Mouse (Mus musculus) kidney, postnatal 36 days (tissue): ENCODE measurements around the gene Rnf114.

Source experiments
- DNase-seq, 2 experiments: peaks; one replicate each; pipeline ENCODE4 v3.0.0; 2021 to 2022; ENCODE audit warnings: mixed read lengths in 2 of 2

Gene Rnf114

DNA sequence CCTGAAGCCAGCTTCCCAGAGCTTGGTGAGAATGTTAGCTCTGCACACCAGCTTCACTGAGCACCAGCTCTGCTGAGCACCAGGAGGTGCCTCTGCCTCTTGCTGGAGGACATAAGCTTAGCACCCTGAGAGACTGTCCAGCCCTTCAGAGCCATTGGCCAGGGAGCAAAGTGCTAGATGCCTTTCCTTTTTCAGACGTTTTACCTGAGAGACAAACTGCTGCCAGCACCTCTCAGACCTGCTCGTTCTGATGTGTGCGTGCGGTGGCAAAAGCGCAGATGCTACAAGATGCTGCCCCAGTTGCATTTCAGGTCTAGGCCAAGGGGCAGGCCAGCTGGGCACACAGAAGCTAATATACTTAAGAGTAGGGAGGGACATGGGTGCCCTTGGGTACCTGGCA is 16.8 kb upstream of the Rnf114 start:
- no peak for DNase-seq

DNA sequence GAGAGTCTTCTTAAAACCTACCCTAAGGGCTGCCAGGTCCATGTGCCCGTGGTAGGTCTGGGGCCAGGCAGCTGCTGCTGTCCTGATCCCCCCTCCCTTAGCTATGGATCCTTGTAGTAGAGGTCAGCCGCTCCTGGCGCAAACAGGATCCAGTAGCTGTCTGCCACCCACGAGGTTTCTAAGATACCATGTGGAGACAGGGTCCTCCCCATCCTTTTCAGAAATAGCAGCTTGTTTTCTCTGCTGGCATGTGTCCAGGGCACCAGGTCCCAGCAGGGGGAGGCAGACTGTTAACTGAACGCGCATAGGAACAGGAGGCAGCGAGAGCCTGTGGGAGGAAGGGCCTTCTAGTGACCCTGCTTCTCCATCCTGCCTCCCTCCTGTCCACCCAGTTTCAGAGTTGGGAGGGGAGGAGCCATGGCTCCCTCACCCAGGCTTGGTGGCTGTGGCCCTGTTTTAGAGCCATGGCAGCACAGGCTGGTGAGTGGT is 16.2 kb upstream of the Rnf114 start:
- DNase-seq, result peak; percentile 58 to 67

DNA sequence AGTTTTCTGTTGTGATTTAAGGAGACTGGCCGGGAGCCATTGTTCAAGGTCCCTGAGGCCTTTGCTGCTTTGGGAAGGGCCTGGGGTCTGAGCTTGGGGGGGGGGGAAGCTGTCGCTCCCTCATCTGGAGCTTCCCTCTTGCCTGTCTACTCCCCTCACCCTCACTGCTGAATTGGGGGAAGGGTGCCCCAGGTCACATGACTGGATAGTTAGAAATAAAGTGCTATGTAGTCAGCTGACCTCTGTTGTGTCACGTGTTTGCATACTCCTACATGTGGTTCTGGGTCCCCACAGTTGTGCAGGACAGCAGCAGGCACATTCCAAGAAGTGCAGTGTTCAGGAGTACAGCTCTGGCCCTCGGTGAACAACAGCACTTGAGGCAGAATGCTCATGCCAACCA is 15.7 kb upstream of the Rnf114 start:
- peak; percentile 32 to 44 for DNase-seq

DNA sequence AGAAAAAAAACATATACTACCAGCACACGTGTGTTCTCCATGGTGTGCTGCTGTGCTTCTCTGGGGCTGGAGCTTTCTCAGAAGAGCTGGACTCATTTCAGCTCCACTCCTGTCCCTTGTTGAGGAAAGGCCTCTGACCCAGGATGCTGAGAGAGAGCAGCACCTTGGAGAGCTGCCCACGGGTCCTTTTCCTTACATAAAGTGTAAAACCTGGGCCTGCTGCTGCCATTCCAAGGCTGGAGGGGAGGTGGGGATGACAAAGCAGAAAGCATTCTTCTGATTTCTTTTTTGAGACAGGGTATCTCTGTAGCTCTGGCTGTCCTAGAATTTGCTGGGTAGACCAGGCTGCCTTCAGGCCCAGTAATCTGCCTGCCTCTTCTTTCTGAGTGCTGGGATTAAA is 14.3 kb upstream of the Rnf114 start:
- peak in 1 of 2 experiments; percentile 56 for DNase-seq

DNA sequence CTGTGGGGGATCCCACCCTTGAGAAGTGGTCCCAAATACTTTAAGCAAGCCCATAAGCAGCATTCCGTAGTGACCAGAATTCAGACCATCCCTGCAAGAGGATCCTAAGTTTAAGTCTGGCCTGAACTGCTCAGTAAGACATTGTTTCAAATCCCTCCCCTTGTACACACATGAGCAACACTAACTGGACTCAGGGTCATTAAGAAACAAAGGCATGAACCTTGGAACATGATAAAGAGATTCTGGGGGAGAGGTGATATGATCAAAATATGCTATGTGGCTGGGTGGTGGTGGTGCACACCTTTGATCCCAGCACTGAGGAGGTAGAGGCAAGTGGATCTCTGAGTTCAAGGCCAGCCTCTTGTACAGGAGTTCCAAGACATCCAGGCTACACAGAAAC is 12.9 kb upstream of the Rnf114 start:
- DNase-seq, result no peak

DNA sequence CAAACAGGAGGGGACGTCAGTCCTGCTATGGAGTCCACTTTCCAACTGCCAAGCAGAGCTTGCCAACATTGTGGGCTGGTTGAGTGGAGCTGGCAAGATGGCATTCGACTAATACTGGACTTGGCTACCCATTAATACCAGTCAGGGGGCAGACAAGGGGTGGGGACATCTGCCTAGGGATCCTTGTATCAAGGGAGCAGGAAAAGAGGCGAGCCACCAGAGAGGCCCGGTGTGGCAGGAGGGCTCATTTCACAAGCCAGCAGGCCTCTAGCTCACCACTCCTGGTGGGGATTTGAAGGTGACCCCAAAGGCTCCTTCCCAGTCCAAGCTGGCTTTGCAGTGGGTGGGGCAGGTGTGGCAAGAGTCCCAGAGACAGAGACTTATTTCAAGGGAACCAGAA is 9.8 kb upstream of the Rnf114 start:
- no peak for DNase-seq

DNA sequence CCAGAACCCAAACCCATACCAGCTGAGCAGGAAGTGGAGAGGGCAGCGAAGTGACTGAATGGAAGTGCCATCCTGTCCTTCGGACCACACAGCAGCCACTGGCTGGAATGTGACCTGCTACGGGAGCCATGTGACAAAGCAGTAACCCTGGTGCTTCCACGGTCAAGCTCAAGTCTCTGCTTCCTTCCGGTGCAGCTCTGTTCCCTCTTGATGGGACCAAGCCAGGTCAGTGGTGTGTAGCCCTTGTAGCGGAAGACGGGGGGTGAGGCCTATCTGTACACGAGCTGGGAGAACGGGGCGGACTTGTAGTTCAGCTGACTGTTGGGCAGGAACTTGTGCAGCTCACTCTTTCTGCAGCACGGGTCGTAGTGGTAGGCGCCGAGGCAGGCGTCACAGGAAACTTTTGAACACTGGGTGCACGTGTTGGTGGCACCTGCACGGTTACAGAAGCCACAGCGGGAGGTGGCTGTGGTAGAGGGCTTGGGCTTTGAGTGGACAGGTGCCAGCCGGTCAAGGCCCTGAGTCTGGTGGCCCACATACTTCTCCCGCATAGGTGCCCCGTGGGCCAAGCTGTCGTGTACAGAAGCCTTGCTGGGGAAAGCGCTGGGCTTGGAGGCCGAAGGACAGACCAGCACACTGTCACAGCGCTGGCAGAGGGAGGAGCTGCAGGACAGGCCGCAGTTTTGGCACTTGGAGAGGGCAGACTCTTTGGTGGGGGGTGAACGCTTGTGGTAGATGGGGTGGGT is 9.2 kb upstream of the Rnf114 start:
- peak; percentile 63 to 65 for DNase-seq

DNA sequence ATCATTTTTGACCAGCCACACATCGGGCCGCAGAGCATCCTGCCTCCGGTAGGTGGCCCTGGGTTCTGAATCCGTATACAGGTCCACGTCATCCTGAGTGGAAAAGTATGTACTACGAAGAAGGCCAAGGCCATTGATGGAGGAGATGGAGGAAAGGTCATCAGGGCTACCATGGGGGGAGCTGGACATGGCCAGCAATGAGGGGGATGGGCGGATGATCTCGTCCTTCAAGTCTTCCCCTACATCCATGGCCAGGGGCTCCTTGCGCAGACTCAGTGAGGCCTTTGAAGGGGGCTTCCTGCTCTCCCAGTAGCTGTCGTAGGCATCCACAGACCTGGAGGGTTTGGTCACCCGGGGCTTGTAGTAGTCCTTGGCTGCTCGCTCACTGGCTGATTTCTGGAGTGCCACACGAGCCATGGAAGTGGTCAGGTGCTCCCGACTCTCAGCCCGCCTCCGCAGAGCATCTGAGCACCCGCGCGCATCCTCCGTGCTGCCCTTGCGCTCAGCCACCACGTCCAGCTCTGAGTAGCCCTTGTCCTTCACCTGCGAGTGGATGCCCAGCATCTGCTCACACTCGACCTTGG is 8.5 kb upstream of the Rnf114 start:
- no peak for DNase-seq

DNA sequence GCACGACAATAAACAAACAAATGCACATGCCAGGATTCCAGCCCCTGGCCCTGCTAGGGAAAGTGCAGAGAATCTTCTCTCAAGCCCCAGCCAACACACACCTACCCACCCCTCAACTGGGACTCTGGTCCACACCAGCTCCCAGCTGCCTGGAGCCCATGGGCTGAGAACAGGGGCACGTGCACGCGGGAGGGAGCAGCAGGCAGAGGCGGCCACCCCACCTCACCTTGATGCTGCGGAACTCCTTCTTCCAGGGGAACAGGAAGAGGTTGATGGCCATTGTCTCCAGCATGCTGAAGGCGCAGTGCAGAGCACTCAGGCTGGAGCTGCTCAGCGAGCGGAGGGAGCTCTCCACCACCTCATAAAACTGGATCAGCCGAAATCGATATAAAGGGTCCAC is 7.5 kb upstream of the Rnf114 start:
- no peak for DNase-seq

DNA sequence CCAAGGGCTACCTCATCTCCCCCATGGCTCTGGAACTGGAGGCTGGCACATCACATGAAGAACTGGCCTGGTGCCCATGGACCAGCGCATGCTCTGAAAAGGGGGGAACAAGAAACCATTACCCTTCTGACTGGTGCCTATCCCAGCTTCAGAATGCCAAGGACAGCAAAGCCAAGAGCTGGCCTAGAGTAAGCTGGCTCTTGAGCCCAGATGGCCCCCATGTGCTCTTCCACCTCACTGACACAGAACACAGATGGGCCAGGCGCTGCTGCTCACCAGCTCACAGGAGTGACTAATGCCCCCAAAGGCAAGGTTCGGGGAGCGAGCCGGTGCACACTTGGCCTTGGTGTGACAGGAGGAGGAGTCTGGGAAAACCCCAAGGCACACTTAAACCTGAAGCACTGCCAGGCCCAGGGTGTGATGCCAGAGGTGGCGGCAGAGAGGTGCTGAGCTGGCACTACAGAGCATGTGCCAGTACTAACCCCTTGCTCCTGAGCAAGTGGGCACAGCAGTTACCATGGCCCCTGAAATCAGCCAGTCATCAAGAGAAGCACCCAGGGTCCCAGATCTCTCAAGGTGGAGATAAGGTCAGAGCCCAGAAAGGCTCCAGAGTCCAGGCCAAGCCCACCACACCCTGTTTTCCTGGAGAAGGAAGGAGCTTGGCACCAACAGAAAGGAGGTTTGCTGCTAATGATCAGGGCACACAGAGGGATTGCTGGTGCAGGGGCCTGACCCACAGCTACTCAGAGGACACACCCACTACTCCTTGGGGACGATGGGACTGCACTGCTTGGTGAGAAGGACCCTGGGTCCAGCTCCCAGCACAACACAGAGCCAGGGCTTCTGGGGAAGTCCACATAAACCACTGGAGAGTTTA is 6.7 kb upstream of the Rnf114 start:
- DNase-seq, result peak; percentile 84

DNA sequence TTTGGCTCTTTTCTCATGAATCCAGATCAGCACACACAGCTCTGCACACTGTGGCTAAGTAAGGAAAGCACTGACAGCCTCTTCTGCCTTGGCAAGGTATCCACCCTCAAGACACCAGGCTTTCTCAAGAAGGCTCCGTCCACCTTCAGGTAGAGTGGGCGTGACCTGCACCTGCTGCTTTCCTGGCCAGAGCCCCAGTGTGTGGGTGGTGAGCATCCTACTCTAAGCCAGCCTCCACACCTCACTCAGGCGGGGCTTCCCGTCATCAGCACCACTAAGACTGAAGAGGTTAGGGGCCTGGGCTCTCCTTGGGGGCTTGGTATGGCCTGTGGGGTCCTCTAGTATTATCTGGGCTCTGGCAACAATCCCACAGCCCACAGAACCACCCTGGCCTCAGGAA is 5.9 kb upstream of the Rnf114 start:
- no peak for DNase-seq

DNA sequence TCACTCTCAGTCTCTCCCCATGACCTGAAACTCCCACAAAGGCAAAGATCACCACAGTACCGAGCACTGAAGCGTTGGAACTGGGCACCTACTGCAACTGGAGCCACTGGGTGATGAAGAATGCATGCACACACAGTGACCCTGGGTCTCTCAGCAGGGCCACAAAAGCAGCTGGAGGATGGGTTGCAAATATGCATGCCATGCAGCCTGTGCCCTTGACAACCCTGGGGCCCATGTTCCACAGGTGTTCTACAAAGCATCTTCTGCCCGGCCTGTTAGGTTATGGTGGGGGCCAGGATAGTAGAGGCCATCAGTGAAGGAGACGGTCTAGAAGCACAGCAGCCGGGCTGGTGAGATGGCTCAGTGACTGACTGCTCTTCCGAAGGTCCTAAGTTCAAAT is 4.9 kb upstream of the Rnf114 start:
- DNase-seq, result no peak

DNA sequence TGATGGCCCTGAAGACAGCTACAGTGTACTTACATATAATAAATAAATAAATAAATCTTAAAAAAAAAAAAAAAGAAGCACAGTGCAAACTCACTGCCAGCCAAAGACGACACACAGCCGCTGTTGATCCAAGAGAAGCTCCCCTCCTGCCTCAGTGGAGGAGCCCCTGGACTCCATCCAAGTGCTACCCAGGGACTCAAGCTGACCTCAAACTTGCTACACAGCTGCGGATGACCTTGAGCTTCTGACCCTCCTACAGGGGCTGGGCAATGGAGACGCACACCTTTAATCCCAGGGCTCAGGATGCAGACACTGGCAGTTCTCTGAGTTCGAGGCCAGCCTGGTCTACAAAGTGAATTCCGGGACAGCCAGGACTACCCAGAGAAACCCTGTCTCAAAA is 4.5 kb upstream of the Rnf114 start:
- no peak for DNase-seq

DNA sequence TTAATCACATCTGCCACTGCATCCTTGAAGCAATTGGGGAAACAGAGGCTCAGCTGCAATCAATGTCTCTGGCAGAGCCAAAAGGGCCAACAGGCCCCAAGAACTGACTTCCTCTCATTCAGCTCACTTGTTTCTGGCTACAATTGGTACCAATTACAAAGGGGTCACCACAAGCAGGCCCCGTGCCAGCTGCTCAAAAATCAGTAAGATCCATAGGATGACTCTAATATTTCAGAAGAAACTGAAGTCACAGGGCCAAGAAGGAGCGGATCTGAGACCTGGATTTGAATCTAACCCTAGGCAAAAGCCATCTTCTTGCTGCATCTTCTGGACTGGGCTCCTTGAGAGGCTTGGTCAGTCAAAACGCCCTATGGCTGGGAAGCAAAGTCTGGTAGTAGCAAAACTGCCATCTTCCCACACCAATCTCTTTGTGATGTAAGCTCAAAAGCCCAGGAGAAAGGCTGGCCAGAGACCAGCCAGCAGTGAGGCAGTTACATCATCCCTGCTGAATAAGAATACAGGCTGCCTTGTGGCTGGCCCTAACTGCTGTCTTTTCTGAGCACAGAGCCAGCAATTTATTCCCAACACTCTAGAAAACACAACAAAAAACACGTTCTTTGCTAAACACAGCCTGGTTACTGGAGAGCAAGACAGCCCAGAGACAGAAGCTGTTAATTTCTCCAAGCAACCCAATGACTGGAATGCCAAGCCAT is 1.5 kb upstream of the Rnf114 start:
- DNase-seq, result no peak

DNA sequence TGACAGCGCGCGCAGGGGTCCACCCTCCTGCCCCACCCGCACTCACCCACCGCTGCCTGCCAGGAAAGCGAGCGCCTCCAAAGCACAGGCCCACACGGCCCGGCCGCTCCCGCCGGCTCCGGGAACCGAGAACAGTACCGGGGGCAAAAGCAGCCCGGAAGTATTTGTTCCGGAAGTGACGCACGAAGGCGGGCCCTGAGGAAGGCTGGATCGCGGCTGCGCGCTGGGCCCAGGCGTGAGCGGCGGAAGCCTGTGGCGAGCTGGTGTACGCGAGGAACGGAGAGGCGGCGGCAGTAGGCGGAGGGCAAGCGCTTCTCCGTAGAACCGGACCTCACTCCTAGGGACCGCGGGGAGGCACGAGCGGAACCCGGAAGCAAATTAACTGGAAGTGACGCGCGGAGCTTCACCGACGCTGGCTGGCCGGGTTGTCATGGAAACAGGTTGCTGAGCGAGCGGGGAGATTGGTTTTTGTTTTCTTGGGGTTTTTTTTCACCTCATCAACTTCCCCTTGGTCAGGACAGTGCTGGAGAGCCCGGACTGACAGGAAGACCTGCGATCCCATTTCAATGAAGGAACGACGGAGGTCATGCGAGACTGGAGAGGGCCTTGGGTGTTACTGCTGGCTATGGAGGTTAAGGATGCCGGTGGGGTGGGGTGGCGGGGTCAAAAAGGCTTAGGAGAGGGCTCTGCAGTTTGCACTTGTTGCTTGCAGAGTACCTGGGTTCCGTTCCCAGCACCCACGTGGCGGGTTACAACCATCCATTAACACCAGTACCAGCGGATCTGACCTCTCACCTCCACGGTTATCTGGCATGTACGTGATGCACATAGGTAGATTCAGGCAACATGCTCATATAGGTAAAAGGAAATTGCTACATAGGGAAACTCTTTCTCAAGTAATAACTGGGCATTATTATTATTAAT is 530 bp downstream of the Rnf114 start, which contains the start of gene Spata2:
TSS of gene Spata2 (minus strand) at position 175 of the 924 bp plus-strand sequence.
- DNase-seq, result peak; percentile 94 to 96

DNA sequence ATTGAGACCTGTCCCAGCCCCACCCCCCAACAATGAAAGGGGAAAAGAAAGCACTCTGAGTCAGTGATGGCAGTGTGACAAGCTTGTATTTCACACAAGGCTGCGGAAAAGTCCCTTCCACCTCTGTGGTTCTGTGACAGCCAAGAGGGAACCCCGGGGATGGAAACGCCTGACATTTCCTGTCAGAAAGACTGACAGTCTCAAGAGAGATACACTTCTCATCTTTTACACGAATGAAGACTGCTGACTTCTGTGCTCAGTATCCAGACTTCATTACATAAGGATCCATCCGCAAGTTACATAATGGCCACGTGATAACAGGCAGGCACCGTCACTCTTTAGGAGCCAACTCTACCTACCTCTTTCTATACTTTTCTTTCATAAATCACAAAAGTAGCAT is 4.0 kb downstream of the Rnf114 start:
- DNase-seq, result no peak

DNA sequence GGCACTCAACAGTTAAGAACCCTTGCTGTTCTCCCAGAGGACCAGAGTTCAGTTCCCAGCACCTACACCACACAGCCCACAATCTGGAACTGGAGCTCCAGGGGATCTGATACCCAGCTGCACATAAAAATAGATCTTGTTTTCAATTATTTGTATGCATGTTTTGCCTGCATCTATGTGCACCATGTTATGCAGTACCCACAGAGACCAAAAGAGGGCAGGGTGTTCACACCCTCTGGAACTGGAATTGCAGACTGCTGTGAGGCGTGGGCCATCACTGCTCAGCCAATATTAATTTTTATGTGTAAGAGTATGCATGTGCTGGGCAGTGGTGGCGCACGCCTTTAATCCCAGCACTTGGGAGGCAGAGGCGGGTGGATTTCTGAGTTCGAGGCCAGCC is 4.8 kb downstream of the Rnf114 start:
- DNase-seq, result peak; percentile 62 to 83

DNA sequence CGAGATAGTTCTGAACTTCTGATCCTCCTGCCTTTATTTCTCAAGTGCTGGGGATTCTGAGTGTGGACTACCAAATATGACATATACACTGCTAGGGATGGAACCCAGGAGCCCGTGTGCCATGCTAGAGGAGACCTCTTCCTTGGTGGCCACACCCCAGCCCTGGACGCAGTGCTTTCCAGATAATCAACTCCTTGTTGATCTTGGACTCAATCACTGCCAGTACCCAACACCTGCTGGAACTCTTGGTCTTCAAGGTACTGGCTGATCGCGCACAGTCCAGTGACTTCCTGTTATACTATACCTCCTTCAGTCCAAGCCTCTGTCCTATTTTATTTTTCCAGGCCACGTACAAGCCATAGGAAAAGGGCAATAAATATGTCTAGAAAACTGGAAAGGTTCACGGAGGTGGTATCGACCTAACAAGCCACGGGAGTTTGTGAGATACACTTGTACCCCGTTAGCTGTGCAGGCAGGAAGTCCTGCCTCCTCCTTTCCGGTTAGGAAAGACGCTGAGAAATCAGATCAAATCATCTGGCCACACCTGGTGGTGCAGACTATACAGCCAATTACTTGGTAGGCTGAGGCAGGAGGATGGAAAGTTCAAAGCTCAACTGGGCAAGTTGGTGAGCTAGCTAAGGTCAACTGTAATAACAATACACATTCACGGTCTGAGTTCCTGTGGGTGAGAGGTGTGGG is 10.3 kb downstream of the Rnf114 start:
- DNase-seq, result no peak

DNA sequence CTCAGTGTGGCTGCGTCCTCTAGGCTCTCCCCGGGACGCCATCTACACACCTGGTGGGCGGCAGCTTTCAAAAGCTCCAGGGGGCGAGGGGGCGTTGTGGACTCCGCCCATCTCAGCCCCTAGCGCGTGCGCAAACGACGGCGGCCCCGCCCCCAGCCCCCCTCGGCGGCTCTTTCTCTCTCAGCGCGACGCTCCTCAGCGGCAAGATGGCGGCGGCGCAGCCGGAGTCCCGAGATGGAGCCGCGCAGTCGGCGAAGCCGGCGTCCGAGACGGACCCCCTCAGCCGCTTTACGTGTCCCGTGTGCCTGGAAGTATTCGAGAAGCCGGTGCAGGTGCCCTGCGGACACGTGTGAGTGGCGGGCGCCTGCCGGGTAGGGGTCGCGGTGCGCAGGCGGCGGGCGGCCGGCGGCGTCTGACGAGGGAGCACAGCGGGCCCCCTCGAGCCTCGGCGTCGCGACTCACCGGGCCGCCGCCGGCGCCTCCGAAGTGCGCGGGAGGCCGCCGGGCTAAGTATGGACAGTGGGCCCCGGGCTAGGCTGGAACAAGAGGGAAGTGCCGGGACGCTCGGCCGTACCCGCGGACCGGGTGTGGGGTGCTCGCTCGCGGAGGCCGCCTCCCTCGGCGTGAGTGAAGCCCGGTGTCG is 10.9 kb downstream of the Rnf114 start:
- DNase-seq, result peak; percentile 88 to 97

DNA sequence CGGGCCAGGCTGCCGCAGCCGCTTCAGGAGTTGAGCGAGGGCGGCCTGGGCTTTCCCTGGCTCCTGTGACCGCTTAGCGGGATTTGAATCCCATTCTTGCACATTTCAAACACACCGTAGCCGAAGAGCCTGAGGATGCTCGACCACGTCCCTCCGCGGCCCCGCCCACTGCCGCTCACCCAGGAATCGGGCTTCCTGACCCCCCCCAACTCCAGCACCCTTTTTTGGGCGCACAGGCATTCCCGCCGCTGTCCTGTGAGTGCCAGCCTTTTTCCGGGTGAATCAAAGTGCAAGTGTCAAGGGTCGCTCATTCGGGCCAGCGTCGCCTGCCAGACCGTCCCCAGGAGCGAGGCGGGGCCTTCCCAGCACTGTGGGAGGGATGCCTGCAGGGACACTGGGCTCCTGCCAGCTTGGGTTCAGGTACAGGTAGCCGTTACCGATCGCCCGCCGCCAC is 11.5 kb downstream of the Rnf114 start:
- peak; percentile 89 to 92 for DNase-seq
